Mouse (Mus musculus): ENCODE data around the gene 1300017J02Rik. TPM values are rescaled to one million over a fixed set of nuclear protein-coding genes. Genes with fewer than 3 reads are reported as not detected.
"Not testable (repeated sequence)": the region's sequence is repeated elsewhere in the genome, so short reads cannot be mapped to it uniquely, and the experiment has no call there.

The 1300017J02Rik gene
- polyA plus RNA-seq (2015; fragmentation: Nextera tagmentation; extraction: Ambion mirVana): 1.4 and 2.0 TPM in 2 replicates

- H3K27me3 ChIP-seq (replicated peaks; ENCODE audit: insufficient read depth, low read length): no peaks in the 10 kb centered on the region
- peak; percentile 97 for DNase-seq (ENCODE audit: low spot score)
- no peaks in the 10 kb centered on the region for H3K4me1 ChIP-seq (ENCODE audit: insufficient read depth, low read depth, low read length)
- no peaks in the 10 kb centered on the region for H3K36me3 ChIP-seq (ENCODE audit: insufficient read depth, low read length)
- peak within 1 kb of the TSS; percentile 90 for H3K27ac ChIP-seq (ENCODE audit: low read length)
- peak; percentile 98 for ATAC-seq
- peak within 1 kb of the TSS; percentile 80 for H3K9ac ChIP-seq (replicated peaks; ENCODE audit: low read depth)
- H3K4me2 ChIP-seq (replicated peaks; ENCODE audit: low read depth, low read length): peak within 1 kb of the TSS; percentile 82
- TF ChIP-seq CTCF (IDR thresholded peaks at IDR 0.05): no peak
- TF ChIP-seq EP300 (IDR thresholded peaks at IDR 0.05): peak; percentile 54; the same call in 1 of the 2 replicates
- H3K4me3 ChIP-seq (ENCODE audit: low read depth, low read length): peak within 1 kb of the TSS; percentile 84
- no peaks in the 10 kb centered on the region for H3K9me3 ChIP-seq (ENCODE audit: low read length)
- WGBS: under 1% methylated on average over 47 of the region's 49 CpGs
Observed at GRCm38 (mm10) chr9:103304927-103305326, at the start of gene 1300017J02Rik, which contains the start of gene Topbp1. Gene 1300017J02Rik, minus strand, starts transcription at chr9:103305082. Gene Topbp1, plus strand, starts transcription at chr9:103305215.

DNA sequence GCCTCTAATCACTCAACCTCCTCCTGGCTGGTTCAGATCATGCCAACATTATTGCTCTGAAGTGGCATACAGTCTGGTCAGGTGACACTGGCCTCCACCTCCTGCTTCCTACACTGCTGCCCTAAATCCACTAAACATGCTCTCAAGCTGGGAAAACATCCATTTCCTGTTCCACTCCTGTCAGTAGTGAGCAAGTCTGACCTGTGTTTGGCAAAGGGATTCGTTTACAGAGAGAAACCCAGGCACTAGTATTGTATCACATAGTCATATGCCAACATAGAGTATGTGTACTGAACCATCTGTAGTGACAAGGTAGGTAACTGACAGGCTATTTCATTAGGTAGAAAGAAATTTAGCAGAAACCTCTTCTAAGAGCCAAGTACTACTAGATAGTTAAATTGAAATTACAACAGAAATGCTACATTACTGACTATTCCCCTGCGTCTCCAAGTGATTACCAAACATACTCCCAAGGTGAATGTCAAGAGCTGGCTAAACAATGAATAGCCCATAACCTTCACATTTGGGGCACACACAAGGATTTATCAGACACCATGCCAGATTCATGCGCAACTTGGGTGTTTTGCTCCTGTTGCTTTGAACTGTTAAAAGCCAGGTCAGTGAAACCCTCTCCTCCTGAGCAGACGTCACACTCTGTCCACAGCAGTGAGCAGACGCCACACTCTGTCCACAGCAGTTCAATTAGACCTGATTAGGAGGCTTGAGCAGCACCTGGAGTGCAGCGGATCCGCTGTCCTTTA, 48.8 kb upstream of the 1300017J02Rik start:
- H3K9ac ChIP-seq (replicated peaks; ENCODE audit: low read depth); ATAC-seq; H3K9me3 ChIP-seq (ENCODE audit: low read length); H3K27ac ChIP-seq (ENCODE audit: low read length); H3K4me2 ChIP-seq (replicated peaks; ENCODE audit: low read depth, low read length); H3K4me3 ChIP-seq (ENCODE audit: low read depth, low read length); H3K4me1 ChIP-seq (ENCODE audit: insufficient read depth, low read depth, low read length); H3K36me3 ChIP-seq (ENCODE audit: insufficient read depth, low read length); H3K27me3 ChIP-seq (replicated peaks; ENCODE audit: insufficient read depth, low read length); DNase-seq (ENCODE audit: low spot score): not testable (repeated sequence)
- 69% methylated on average over 7 of the region's 7 CpGs for WGBS

GRCm38 (mm10) chr9:103348791-103349190, 43.9 kb upstream of the 1300017J02Rik start:
- no peak for DNase-seq (ENCODE audit: low spot score)
- H3K4me2 ChIP-seq (replicated peaks; ENCODE audit: low read depth, low read length): no peak overlapping the region
- ATAC-seq: no peak
- no peaks in the 10 kb centered on the region for H3K9me3 ChIP-seq (ENCODE audit: low read length)
- H3K27me3 ChIP-seq (replicated peaks; ENCODE audit: insufficient read depth, low read length): no peaks in the 10 kb centered on the region
- no peaks in the 10 kb centered on the region for H3K4me1 ChIP-seq (ENCODE audit: insufficient read depth, low read depth, low read length)
- no peak overlapping the region for H3K27ac ChIP-seq (ENCODE audit: low read length)
- 0 out of 2 replicates have a peak, but pooled peaks cover 11% of the 10 kb centered on the region for H3K36me3 ChIP-seq (ENCODE audit: insufficient read depth, low read length)
- no peak overlapping the region for H3K9ac ChIP-seq (replicated peaks; ENCODE audit: low read depth)
- TF ChIP-seq CTCF (IDR thresholded peaks at IDR 0.05) (no peak), EP300 (IDR thresholded peaks at IDR 0.05) (no peak)
- no peak overlapping the region for H3K4me3 ChIP-seq (ENCODE audit: low read depth, low read length)

GRCm38 (mm10) chr9:103347996-103348490, 43.2 kb upstream of the 1300017J02Rik start:
- Histone ChIP-seq H3K27me3 (replicated peaks; ENCODE audit: insufficient read depth, low read length) (no peaks in the 10 kb centered on the region), H3K9ac (replicated peaks; ENCODE audit: low read depth) (no peak overlapping the region), H3K36me3 (ENCODE audit: insufficient read depth, low read length) (peaks cover 13% of the 10 kb centered on the region; the same call in 1 of the 2 replicates), H3K9me3 (ENCODE audit: low read length) (no peaks in the 10 kb centered on the region), H3K4me2 (replicated peaks; ENCODE audit: low read depth, low read length) (no peak overlapping the region), H3K4me3 (ENCODE audit: low read depth, low read length) (no peak overlapping the region), H3K4me1 (ENCODE audit: insufficient read depth, low read depth, low read length) (no peaks in the 10 kb centered on the region), H3K27ac (ENCODE audit: low read length) (no peak overlapping the region)
- DNase-seq (ENCODE audit: low spot score) (no peak), ATAC-seq (no peak)
- 66% methylated on average over 1 of the region's 1 CpGs for WGBS
- TF ChIP-seq EP300 (IDR thresholded peaks at IDR 0.05) (no peak), CTCF (IDR thresholded peaks at IDR 0.05) (no peak)

- H3K27ac ChIP-seq (ENCODE audit: low read length): no peak overlapping the region
- 67% methylated on average over 4 of the region's 4 CpGs for WGBS
- H3K27me3 ChIP-seq (replicated peaks; ENCODE audit: insufficient read depth, low read length): no peaks in the 10 kb centered on the region
- H3K36me3 ChIP-seq (ENCODE audit: insufficient read depth, low read length): peaks cover 16% of the 10 kb centered on the region; the same call in 1 of the 2 replicates
- no peaks in the 10 kb centered on the region for H3K9me3 ChIP-seq (ENCODE audit: low read length)
- TF ChIP-seq EP300 (IDR thresholded peaks at IDR 0.05) (no peak), CTCF (IDR thresholded peaks at IDR 0.05) (no peak)
- H3K4me1 ChIP-seq (ENCODE audit: insufficient read depth, low read depth, low read length): no peaks in the 10 kb centered on the region
- no peak overlapping the region for H3K9ac ChIP-seq (replicated peaks; ENCODE audit: low read depth)
- no peak overlapping the region for H3K4me2 ChIP-seq (replicated peaks; ENCODE audit: low read depth, low read length)
- ATAC-seq: no peak
- H3K4me3 ChIP-seq (ENCODE audit: low read depth, low read length): no peak overlapping the region
- DNase-seq (ENCODE audit: low spot score): no peak
Observed at GRCm38 (mm10) chr9:103347045-103347444, 42.2 kb upstream of the 1300017J02Rik start.

- Histone ChIP-seq H3K4me2 (replicated peaks; ENCODE audit: low read depth, low read length) (no peak overlapping the region), H3K9me3 (ENCODE audit: low read length) (no peaks in the 10 kb centered on the region), H3K27me3 (replicated peaks; ENCODE audit: insufficient read depth, low read length) (no peaks in the 10 kb centered on the region), H3K36me3 (ENCODE audit: insufficient read depth, low read length) (peaks cover 30% of the 10 kb centered on the region; the same call in 1 of the 2 replicates), H3K4me1 (ENCODE audit: insufficient read depth, low read depth, low read length) (no peaks in the 10 kb centered on the region), H3K27ac (ENCODE audit: low read length) (no peak overlapping the region), H3K9ac (replicated peaks; ENCODE audit: low read depth) (no peak overlapping the region), H3K4me3 (ENCODE audit: low read depth, low read length) (no peak overlapping the region)
- TF ChIP-seq CTCF (IDR thresholded peaks at IDR 0.05): no peak
- TF ChIP-seq EP300 (IDR thresholded peaks at IDR 0.05): no peak
- DNase-seq (ENCODE audit: low spot score): no peak
- no peak for ATAC-seq
Observed at GRCm38 (mm10) chr9:103336912-103337311, 32.0 kb upstream of the 1300017J02Rik start.

Data from lung, postnatal 0 days (tissue).